Mouse (Mus musculus) erythroblast, embryonic 14.5 days (primary cell): ENCODE data around the gene Lhx5. TPM values are rescaled to one million over a fixed set of nuclear protein-coding genes. Genes with fewer than 3 reads are reported as not detected.

Experiments used
- H3K27me3 ChIP-seq: 2 replicates; pipeline ENCODE4 v1.6.1; 2012; ENCODE audit warnings: inconsistent platforms; ENCODE audit not compliant: control insufficient read depth
- H3K36me3 ChIP-seq: 2 replicates; pipeline ENCODE4 v1.6.1; 2012; ENCODE audit warnings: mild to moderate bottlenecking, inconsistent platforms; ENCODE audit not compliant: control insufficient read depth
- H3K4me1 ChIP-seq: 2 replicates; pipeline ENCODE4 v1.6.1; 2012; ENCODE audit warnings: inconsistent platforms; ENCODE audit not compliant: control insufficient read depth
- H3K4me3 ChIP-seq: replicated peaks from 2 replicates; pipeline ENCODE3; 2012; ENCODE audit warnings: moderate library complexity, mild to moderate bottlenecking, inconsistent platforms
- H3K9me3 ChIP-seq: 2 replicates; pipeline ENCODE4 v1.6.1; 2012; ENCODE audit warnings: low read length, inconsistent platforms, mixed read lengths; ENCODE audit not compliant: control insufficient read depth
- GATA1 ChIP-seq: IDR thresholded peaks from 2 replicates; pipeline ENCODE4 v1.6.1; 2012; ENCODE audit warnings: low read length, inconsistent platforms, mixed read lengths
- TAL1 ChIP-seq: IDR thresholded peaks from 3 replicates; pipeline ENCODE4 v1.6.1; 2012; ENCODE audit warnings: low read length, inconsistent platforms, mixed read lengths
- polyA plus RNA-seq: library from polyadenylated mRNA; stranded (reverse); fragments of >175 nt; gene quantifications from 2 replicates; pipeline ENCODE4 v1.2.3, GENCODE M21; 2012

Gene Lhx5
- not detected in 2 replicates for polyA plus RNA-seq

- Histone ChIP-seq H3K27me3 (peaks cover 100% of the 10 kb centered on the region), H3K36me3 (no peaks in the 10 kb centered on the region), H3K4me3 (no peak within 1 kb of the TSS), H3K9me3 (no peaks in the 10 kb centered on the region), H3K4me1 (no peaks in the 10 kb centered on the region)
- TF ChIP-seq GATA1 (no peak), TAL1 (no peak)
Measured at GRCm38 (mm10) chr5:120431649-120432485, at the start of gene Lhx5. Gene Lhx5 (plus strand): TSS chr5:120431699.

- Histone ChIP-seq H3K36me3 (no peaks in the 10 kb centered on the region), H3K27me3 (no peaks in the 10 kb centered on the region), H3K9me3 (no peaks in the 10 kb centered on the region), H3K4me1 (no peaks in the 10 kb centered on the region), H3K4me3 (no peak overlapping the region)
- TF ChIP-seq TAL1: no peak
- no peak for TF ChIP-seq GATA1
Measured at GRCm38 (mm10) chr5:120386361-120386760, 45.1 kb upstream of the Lhx5 start.

- TF ChIP-seq TAL1 (no peak), GATA1 (no peak)
- no peaks in the 10 kb centered on the region for H3K27me3 ChIP-seq
- no peaks in the 10 kb centered on the region for H3K4me1 ChIP-seq
- no peak overlapping the region for H3K4me3 ChIP-seq
- no peaks in the 10 kb centered on the region for H3K9me3 ChIP-seq
- H3K36me3 ChIP-seq: no peaks in the 10 kb centered on the region
Measured at GRCm38 (mm10) chr5:120388765-120389164, 42.7 kb upstream of the Lhx5 start.

GRCm38 (mm10) chr5:120389973-120390372, 41.5 kb upstream of the Lhx5 start:
- H3K27me3 ChIP-seq: peaks cover 5% of the 10 kb centered on the region
- no peaks in the 10 kb centered on the region for H3K9me3 ChIP-seq
- TF ChIP-seq TAL1 (no peak), GATA1 (no peak)
- H3K4me3 ChIP-seq: no peak overlapping the region
- no peaks in the 10 kb centered on the region for H3K4me1 ChIP-seq
- no peaks in the 10 kb centered on the region for H3K36me3 ChIP-seq

- no peaks in the 10 kb centered on the region for H3K9me3 ChIP-seq
- H3K27me3 ChIP-seq: peaks cover 19% of the 10 kb centered on the region
- no peaks in the 10 kb centered on the region for H3K4me1 ChIP-seq
- H3K36me3 ChIP-seq: no peaks in the 10 kb centered on the region
- no peak overlapping the region for H3K4me3 ChIP-seq
- TF ChIP-seq GATA1: no peak
- no peak for TF ChIP-seq TAL1
Measured at GRCm38 (mm10) chr5:120393871-120394667, 37.4 kb upstream of the Lhx5 start.

- Histone ChIP-seq H3K27me3 (peaks cover 21% of the 10 kb centered on the region), H3K36me3 (no peaks in the 10 kb centered on the region), H3K9me3 (no peaks in the 10 kb centered on the region), H3K4me3 (no peak overlapping the region), H3K4me1 (no peaks in the 10 kb centered on the region)
- TF ChIP-seq GATA1 (no peak), TAL1 (no peak)
Measured at GRCm38 (mm10) chr5:120397988-120398387, 33.5 kb upstream of the Lhx5 start.

- TF ChIP-seq GATA1 (no peak), TAL1 (no peak)
- H3K9me3 ChIP-seq: no peaks in the 10 kb centered on the region
Measured at GRCm38 (mm10) chr5:120404831-120405591, 26.5 kb upstream of the Lhx5 start.

GRCm38 (mm10) chr5:120408933-120409332, 22.6 kb upstream of the Lhx5 start:
- H3K9me3 ChIP-seq: peaks cover 7% of the 10 kb centered on the region
- no peak overlapping the region for H3K4me3 ChIP-seq
- H3K36me3 ChIP-seq: no peaks in the 10 kb centered on the region
- no peak for TF ChIP-seq GATA1
- TF ChIP-seq TAL1: no peak
- H3K4me1 ChIP-seq: no peaks in the 10 kb centered on the region
- peaks cover 27% of the 10 kb centered on the region for H3K27me3 ChIP-seq

More at GRCm38 (mm10) chr5:120404831-120405591, 26.5 kb upstream of the Lhx5 start:
- Histone ChIP-seq H3K4me3 (no peak overlapping the region), H3K36me3 (no peaks in the 10 kb centered on the region), H3K4me1 (no peaks in the 10 kb centered on the region), H3K27me3 (peaks cover 16% of the 10 kb centered on the region)
